Mouse (Mus musculus) ES-E14 (cell line): Measurements from ENCODE around the gene Fbln2. TPM values are rescaled to one million over a fixed set of nuclear protein-coding genes. Genes with fewer than 3 reads are reported as not detected.

Experiments
- DNase-seq: peaks from one replicate; pipeline ENCODE4 v3.0.0-alpha.2; 2013; ENCODE audit warnings: low read depth, low spot score
- H3K27ac ChIP-seq: 2 replicates; pipeline ENCODE4 v1.5.1; 2012; ENCODE audit warnings: low read depth, mild to moderate bottlenecking, low read length, moderate library complexity, mixed read lengths; ENCODE audit not compliant: poor library complexity, insufficient read depth, severe bottlenecking
- H3K36me3 ChIP-seq: 2 replicates; pipeline ENCODE4 v1.6.1; 2012; ENCODE audit warnings: mild to moderate bottlenecking, low read length, moderate library complexity, mixed read lengths; ENCODE audit not compliant: control insufficient read depth, poor library complexity, insufficient read depth, severe bottlenecking
- H3K4me1 ChIP-seq, 2 experiments: fragments of 150-350 bp in 1 of 2; sonication (generic) in 1 of 2; 2 replicates each; pipeline ENCODE4 v1.6.1; 2012; ENCODE audit warnings: low read length in 2 of 2, mild to moderate bottlenecking in 1 of 2, mixed read lengths in 1 of 2; ENCODE audit not compliant: control insufficient read depth in 2 of 2, insufficient read depth in 2 of 2, poor library complexity in 1 of 2
- H3K4me3 ChIP-seq, 2 experiments: fragments of 150-350 bp in 1 of 2; sonication (generic) in 1 of 2; 2 replicates each; pipeline ENCODE4 v1.5.1; 2012; ENCODE audit warnings: low read length in 2 of 2, low read depth in 1 of 2, mild to moderate bottlenecking in 1 of 2, mixed read lengths in 1 of 2; ENCODE audit not compliant: insufficient read depth in 1 of 2, poor library complexity in 1 of 2, severe bottlenecking in 1 of 2
- H3K9ac ChIP-seq: 2 replicates; pipeline ENCODE4 v1.6.1; 2012; ENCODE audit warnings: low read depth, mild to moderate bottlenecking, low read length, mixed read lengths; ENCODE audit not compliant: poor library complexity, insufficient read depth, severe bottlenecking
- H3K9me3 ChIP-seq: fragments of 150-350 bp; sonication (generic); 2 replicates; pipeline ENCODE4 v1.6.1; 2012; ENCODE audit warnings: low read depth, mild to moderate bottlenecking, low read length; ENCODE audit not compliant: control insufficient read depth, insufficient read depth
- CHD2 ChIP-seq: IDR thresholded peaks from 2 replicates; pipeline ENCODE4 v1.6.1; 2014; ENCODE audit warnings: mild to moderate bottlenecking, low read depth, low read length, inconsistent platforms
- HCFC1 ChIP-seq: IDR thresholded peaks from 2 replicates; pipeline ENCODE4 v1.6.1; 2012; ENCODE audit warnings: low read length, inconsistent platforms, borderline replicate concordance; ENCODE audit not compliant: insufficient read depth
- MAFK ChIP-seq: IDR thresholded peaks from 2 replicates; pipeline ENCODE4 v1.6.1; 2014; ENCODE audit warnings: mild to moderate bottlenecking, low read depth, low read length, inconsistent platforms; ENCODE audit not compliant: insufficient read depth
- ZC3H11A ChIP-seq: IDR thresholded peaks from 2 replicates; pipeline ENCODE4 v1.6.1; 2012; ENCODE audit warnings: low read depth, mild to moderate bottlenecking, inconsistent platforms, low read length, borderline replicate concordance
- ZNF384 ChIP-seq: IDR thresholded peaks from 2 replicates; pipeline ENCODE4 v1.6.1; 2012; ENCODE audit warnings: low read depth, low read length, inconsistent platforms
- in situ Hi-C, 2 experiments: fragments of 600-800 bp; cut with MboI; formaldehyde crosslinking; loops; one replicate each; pipeline ENCODE4 v1.15.1; 2025; ENCODE audit warnings: low sequenced_read_pairs in 2 of 2, inconsistent platforms in 1 of 2; ENCODE audit not compliant: unreplicated experiment in 2 of 2
- total RNA-seq: library from RNA; depleted of rRNA; stranded (reverse); fragments of 300-350 nt; gene quantifications from 2 replicates; pipeline ENCODE4 v1.2.3, GENCODE M21; 2012

Fbln2 gene
- total RNA-seq, 1 experiment: 24.7 TPM

DNA sequence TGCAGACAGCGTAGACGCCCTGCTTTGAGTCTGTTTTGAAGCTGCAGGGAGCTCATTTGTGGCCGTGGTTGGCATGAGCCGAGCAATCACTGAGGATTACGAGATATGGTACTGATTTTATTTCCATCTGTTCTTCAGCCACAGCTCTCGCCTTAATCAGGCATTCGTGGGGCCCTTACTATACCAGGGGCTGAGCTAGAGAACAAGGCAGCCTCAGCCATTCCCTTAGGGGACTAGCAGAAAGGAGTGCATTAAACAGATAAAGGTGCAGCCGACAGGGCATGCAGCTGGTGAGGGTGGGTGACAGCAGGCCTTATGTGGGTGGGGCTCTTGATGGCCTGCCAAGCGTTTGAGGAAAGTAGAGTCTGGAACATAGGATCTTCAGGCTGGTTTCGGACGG is 23.8 kb downstream of the Fbln2 start:
- in situ Hi-C loops: no loop called here
- H3K4me1 ChIP-seq: no peaks in the 10 kb centered on the region
- H3K9ac ChIP-seq: no peak overlapping the region
- no peak for TF ChIP-seq ZC3H11A
- no peak for TF ChIP-seq ZNF384
- no peak for TF ChIP-seq HCFC1
- TF ChIP-seq MAFK: no peak
- no peak for TF ChIP-seq CHD2
- no peak overlapping the region for H3K4me3 ChIP-seq
- no peaks in the 10 kb centered on the region for H3K9me3 ChIP-seq
- H3K36me3 ChIP-seq: no peaks in the 10 kb centered on the region
- H3K27ac ChIP-seq: no peak overlapping the region
- DNase-seq: no peak

DNA sequence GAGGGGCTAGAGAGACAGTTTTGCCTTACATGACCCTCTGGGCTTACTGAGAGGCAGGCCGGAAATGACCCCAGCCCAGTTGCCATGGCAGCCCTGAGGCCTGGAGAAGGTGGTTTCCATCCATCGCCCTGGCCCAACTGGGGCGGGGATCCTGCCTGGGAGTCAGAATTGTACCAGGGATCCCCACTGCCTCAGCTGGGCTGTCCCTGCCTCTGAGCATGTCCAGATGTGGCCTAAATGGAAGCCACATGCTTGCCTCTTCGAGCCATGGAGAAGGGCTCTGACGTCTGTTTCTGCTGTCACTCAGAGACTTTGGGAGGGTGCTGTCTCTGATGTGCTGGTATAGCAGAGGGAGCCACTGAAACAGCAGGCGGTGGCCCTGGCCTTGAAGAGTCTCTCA is 24.2 kb downstream of the Fbln2 start:
- no peaks in the 10 kb centered on the region for H3K9me3 ChIP-seq
- no peak for TF ChIP-seq CHD2
- TF ChIP-seq HCFC1: no peak
- no peak for TF ChIP-seq ZC3H11A
- TF ChIP-seq ZNF384: no peak
- no peak for TF ChIP-seq MAFK
- in situ Hi-C loops: no loop called here
- no peak overlapping the region for H3K9ac ChIP-seq
- no peaks in the 10 kb centered on the region for H3K4me1 ChIP-seq
- no peak overlapping the region for H3K27ac ChIP-seq
- no peaks in the 10 kb centered on the region for H3K36me3 ChIP-seq
- DNase-seq: no peak
- H3K4me3 ChIP-seq: no peak overlapping the region

DNA sequence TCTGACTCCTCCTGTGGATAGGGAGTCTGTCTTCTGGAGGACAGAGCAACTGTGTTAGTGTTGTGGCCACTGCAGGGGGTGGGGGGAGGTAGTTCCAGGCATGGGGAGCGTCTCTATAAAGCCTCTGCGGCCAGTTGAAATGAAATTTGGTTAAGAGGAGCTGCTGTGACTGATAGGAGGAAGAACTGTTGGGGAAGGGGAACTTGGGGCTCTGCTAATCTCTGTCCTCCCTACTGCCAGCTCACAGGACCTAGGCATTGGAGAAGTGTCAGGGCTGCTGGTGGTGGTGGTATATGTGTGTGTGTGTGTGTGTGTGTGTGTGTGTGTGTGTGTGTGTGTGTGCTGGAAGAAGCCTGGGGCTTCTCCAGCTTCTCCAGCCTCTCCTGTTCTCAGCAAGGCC is 25.0 kb downstream of the Fbln2 start:
- Histone ChIP-seq H3K9me3 (no peaks in the 10 kb centered on the region), H3K36me3 (no peaks in the 10 kb centered on the region), H3K9ac (no peak overlapping the region), H3K27ac (no peak overlapping the region), H3K4me1 (no peaks in the 10 kb centered on the region), H3K4me3 (no peak overlapping the region)
- TF ChIP-seq ZNF384 (no peak), HCFC1 (no peak)
- in situ Hi-C loops: no loop called here
- DNase-seq: no peak

DNA sequence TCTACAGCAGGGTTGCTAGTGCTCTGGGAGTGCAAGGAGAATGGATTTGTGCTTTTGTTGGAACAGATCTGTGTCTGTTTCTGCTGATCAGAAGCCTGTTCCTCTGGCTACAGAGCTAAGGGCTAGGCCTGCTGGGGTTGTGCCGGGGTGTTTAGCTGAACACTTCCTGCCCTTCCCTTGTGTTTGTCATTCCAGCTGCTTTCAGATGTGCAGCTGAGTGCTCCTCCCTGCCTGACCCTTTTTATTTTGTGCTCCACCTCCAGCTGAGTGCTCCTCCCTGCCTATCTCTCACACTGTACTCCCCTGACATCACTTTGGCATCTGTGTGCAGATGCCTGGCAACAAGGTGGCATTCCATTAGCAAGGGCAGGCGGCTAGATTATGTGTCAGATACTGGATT is 28.3 kb downstream of the Fbln2 start:
- DNase-seq: no peak
- in situ Hi-C loops: no loop called here
- H3K9ac ChIP-seq: no peak overlapping the region
- no peak overlapping the region for H3K27ac ChIP-seq
- H3K4me3 ChIP-seq: no peak overlapping the region
- H3K4me1 ChIP-seq: no peaks in the 10 kb centered on the region
- TF ChIP-seq ZC3H11A (no peak), CHD2 (no peak), ZNF384 (no peak), HCFC1 (no peak), MAFK (no peak)
- H3K9me3 ChIP-seq: no peaks in the 10 kb centered on the region
- no peaks in the 10 kb centered on the region for H3K36me3 ChIP-seq

DNA sequence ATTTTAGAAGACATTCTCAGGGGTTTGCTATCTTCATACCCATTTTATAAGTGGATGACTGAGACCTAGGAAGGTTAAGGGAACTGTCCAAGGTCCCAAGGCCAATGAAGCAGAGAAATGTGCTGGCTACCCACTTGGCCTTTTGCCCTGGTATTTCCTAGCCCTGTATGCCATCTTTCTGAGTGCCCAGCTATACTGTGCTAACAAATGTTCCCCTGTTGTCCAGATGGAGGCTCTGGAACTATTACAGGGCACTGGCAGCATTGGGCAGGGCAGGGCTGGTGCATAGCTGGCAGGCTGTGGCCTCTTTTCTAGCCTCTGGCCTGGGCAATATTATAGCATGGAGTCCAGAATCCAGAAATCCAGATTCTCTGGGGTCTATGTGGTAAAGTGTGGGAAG is 28.7 kb downstream of the Fbln2 start:
- no peaks in the 10 kb centered on the region for H3K4me1 ChIP-seq
- H3K4me3 ChIP-seq: no peak overlapping the region
- H3K9ac ChIP-seq: no peak overlapping the region
- no peak overlapping the region for H3K27ac ChIP-seq
- TF ChIP-seq ZC3H11A (no peak), CHD2 (no peak), MAFK (no peak), ZNF384 (no peak), HCFC1 (no peak)
- no peak for DNase-seq
- in situ Hi-C loops: no loop called here
- no peaks in the 10 kb centered on the region for H3K9me3 ChIP-seq
- no peaks in the 10 kb centered on the region for H3K36me3 ChIP-seq
